Mouse (Mus musculus): Measurements from ENCODE around the gene Wdr93.

- TF ChIP-seq POLR2A (IDR thresholded peaks at IDR 0.05; ENCODE audit: borderline replicate concordance, low read depth, low read length) (no peak), CTCF (IDR thresholded peaks at IDR 0.05; ENCODE audit: low read depth, low read length) (peak; percentile 70)
Observed at GRCm38 (mm10) chr7:79728219-79728618, 14.7 kb upstream of the Wdr93 start.
